Mouse (Mus musculus) hindbrain, postnatal 0 days (tissue): ENCODE results near the gene Gstp1. TPM values are rescaled to one million over a fixed set of nuclear protein-coding genes. Genes with fewer than 3 reads are reported as not detected.
"Not testable (repeated sequence)": the region's sequence is repeated elsewhere in the genome, so short reads cannot be mapped to it uniquely, and the experiment has no call there.

Source experiments
- ATAC-seq: fragments of 200-750 bp; cut with Nextera tagmentation; 2 replicates; pipeline ENCODE4 v1.8.0; 2017; ENCODE audit warnings: mild to moderate bottlenecking, moderate TSS enrichment, moderate library complexity
- DNase-seq: peaks from one replicate; pipeline ENCODE4 v3.0.0-alpha.2; 2015; ENCODE audit warnings: low spot score
- H3K27ac ChIP-seq: fragments of 300-500 bp; sonication (generic); 2 replicates; pipeline ENCODE4 v1.5.1; 2014; ENCODE audit warnings: mild to moderate bottlenecking
- H3K27me3 ChIP-seq: fragments of 300-500 bp; sonication (generic); 2 replicates; pipeline ENCODE4 v1.6.1; 2014; ENCODE audit warnings: low read length, mixed read lengths; ENCODE audit not compliant: insufficient read depth
- H3K36me3 ChIP-seq: fragments of 300-500 bp; sonication (generic); 2 replicates; pipeline ENCODE4 v1.6.1; 2014; ENCODE audit warnings: low read length, mixed read lengths; ENCODE audit not compliant: insufficient read depth
- H3K4me1 ChIP-seq: fragments of 300-500 bp; sonication (generic); 2 replicates; pipeline ENCODE4 v1.6.1; 2014; ENCODE audit warnings: antibody characterized with exemption, low read length, mixed read lengths; ENCODE audit not compliant: insufficient read depth
- H3K4me2 ChIP-seq: fragments of 300-500 bp; sonication (generic); 2 replicates; pipeline ENCODE4 v1.6.1; 2014; ENCODE audit warnings: low read depth, mild to moderate bottlenecking, low read length, moderate library complexity, mixed read lengths
- H3K4me3 ChIP-seq: fragments of 300-500 bp; sonication (generic); 2 replicates; pipeline ENCODE4 v1.5.1; 2014; ENCODE audit warnings: low read length
- H3K9ac ChIP-seq: fragments of 300-500 bp; sonication (generic); replicated peaks from 2 replicates; pipeline ENCODE4 v1.6.1; 2014; ENCODE audit warnings: mild to moderate bottlenecking, low read length, moderate library complexity, mixed read lengths
- H3K9me3 ChIP-seq: fragments of 300-500 bp; sonication (generic); 2 replicates; pipeline ENCODE4 v1.6.1; 2016; ENCODE audit warnings: low read length, mixed read lengths
- CTCF ChIP-seq: IDR thresholded peaks from 2 replicates; pipeline ENCODE4 v1.5.1; 2016; ENCODE audit warnings: antibody characterized with exemption, control low read depth, low read depth
- WGBS: fragments of 180-500 bp; shearing (Covaris S2); extraction: QIAGEN DNeasy Blood & Tissue Kit; methylation state at CpG from one replicate; pipeline ENCODE4 v1.1.7; 2014; 5-methylcytosine and 5-hydroxymethylcytosine counted together
- polyA plus RNA-seq: library from polyadenylated mRNA; unstranded; fragments of >200 nt; fragmentation: Nextera tagmentation; extraction: Ambion mirVana; gene quantifications from 2 replicates; pipeline ENCODE4 v1.2.1, GENCODE M21; 2015
- total RNA-seq: library from RNA; depleted of rRNA; stranded (reverse); fragments of >200 nt; gene quantifications from 2 replicates; pipeline ENCODE4 v1.2.3, GENCODE M21; 2014

The Gstp1 gene
- total and polyA plus RNA-seq, 2 experiments from 2014 or later = 317 to 599 TPM

DNA sequence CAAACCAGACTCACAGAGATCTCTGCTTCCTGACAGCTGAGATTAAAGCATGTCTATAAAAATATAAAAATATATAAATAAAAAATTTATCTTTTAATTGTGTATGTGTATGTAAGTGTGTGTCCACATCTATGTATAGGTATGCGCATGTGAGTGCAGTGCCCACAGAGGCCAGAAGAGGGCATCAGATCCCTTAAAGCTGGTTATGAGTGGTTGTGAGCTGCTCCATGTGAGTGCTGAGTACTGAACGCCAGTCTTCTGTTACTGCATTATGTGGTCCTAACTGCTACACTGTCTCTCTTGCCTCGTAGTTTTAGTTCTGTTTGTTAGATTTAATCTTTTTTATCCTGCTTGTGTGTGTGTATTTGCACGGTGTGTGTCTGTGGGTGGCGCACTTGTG is 13.2 kb upstream of the Gstp1 start:
- Histone ChIP-seq H3K9ac (no peak overlapping the region), H3K4me2 (no peak overlapping the region), H3K9me3 (no peaks in the 10 kb centered on the region), H3K27ac (no peak overlapping the region), H3K4me1 (no peaks in the 10 kb centered on the region), H3K4me3 (no peak overlapping the region), H3K27me3 (no peaks in the 10 kb centered on the region), H3K36me3 (no peaks in the 10 kb centered on the region)
- no peak for DNase-seq
- ATAC-seq = no peak
- TF ChIP-seq CTCF = peak; percentile 5; the same call in 1 of the 2 replicates
- 94% methylated on average over 5 of the region's 5 CpGs for WGBS

DNA sequence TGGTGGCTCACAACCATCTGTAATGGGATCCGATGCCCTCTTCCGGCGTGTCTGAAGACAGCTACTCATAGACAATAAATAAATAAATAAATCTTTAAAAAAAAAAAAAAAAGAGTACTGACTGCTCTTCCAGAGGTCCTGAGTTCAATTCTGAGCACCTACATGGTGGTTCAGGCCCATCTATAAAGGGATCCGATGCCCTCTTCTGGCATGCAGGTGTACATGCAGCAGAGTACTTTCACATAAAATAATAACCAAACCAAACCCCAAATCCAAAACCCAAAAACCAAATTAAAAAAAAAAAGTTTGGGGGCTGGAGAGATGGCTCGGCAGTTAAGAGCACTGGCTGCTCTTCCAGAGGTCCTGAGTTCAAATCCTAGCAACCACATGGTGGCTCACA is 11.3 kb upstream of the Gstp1 start:
- H3K36me3 ChIP-seq, H3K4me1 ChIP-seq: not testable (repeated sequence)
- 83% methylated on average over 5 of the region's 5 CpGs for WGBS

DNA sequence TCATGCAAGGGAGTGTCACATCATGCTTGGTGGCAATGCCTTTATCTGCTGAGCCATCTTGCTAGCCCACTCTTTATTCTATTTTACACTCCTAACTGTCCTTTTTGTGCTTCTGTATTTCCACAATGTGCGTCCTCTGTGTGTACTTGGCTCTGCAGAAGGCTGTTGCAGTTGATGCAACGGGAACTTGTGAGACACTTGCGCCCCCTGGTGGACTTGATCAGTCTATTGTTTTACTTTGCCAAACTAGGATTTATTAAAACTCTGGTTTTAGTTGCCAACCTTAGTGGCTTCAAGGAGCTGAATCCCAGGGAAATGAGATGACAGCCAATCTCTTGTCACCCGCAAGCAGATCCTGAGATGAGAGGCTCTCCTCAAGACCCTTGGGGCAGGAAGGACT is 10.1 kb upstream of the Gstp1 start:
- DNase-seq (peak; percentile 90), ATAC-seq (no peak)
- H3K27ac ChIP-seq = no peak overlapping the region
- peak; percentile 80 for TF ChIP-seq CTCF
- no peaks in the 10 kb centered on the region for H3K36me3 ChIP-seq
- H3K27me3 ChIP-seq = no peaks in the 10 kb centered on the region
- H3K4me3 ChIP-seq = no peak overlapping the region
- no peaks in the 10 kb centered on the region for H3K9me3 ChIP-seq
- no peaks in the 10 kb centered on the region for H3K4me1 ChIP-seq
- WGBS = 16% methylated on average over 4 of the region's 4 CpGs
- no peak overlapping the region for H3K9ac ChIP-seq
- no peak overlapping the region for H3K4me2 ChIP-seq

More for the DNA sequence above, 11.3 kb upstream of the Gstp1 start:
- H3K4me2 ChIP-seq, H3K27ac ChIP-seq, H3K9ac ChIP-seq, H3K27me3 ChIP-seq, ATAC-seq, DNase-seq, H3K4me3 ChIP-seq, H3K9me3 ChIP-seq: not testable (repeated sequence)
- 0 out of 2 replicates have a peak, but pooled peaks have one; percentile 15 for TF ChIP-seq CTCF

DNA sequence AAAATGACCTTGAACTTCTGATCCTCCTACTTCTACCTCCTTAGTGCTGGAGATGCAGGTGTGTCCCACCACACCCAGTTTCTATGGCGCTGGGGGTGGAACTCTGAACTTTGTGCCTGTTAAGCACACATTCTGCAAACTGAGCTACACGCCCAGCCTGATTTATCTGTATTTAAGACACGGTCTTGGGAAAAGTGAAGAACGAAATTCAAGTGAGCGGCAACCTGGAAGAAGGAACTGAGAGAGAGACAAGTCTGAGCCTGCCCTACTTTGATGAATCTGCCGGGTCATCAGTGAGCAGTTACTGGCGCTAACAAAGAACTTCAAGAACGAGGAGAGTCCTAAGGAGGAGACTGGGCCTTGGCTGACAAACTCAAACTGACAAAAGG is 9.1 kb upstream of the Gstp1 start:
- no peak for TF ChIP-seq CTCF
- no peaks in the 10 kb centered on the region for H3K9me3 ChIP-seq
- no peak for DNase-seq
- H3K4me2 ChIP-seq = no peak overlapping the region
- H3K4me1 ChIP-seq = no peaks in the 10 kb centered on the region
- H3K4me3 ChIP-seq = no peak overlapping the region
- 84% methylated on average over 8 of the region's 8 CpGs for WGBS
- ATAC-seq = no peak
- H3K9ac ChIP-seq = no peak overlapping the region
- H3K27me3 ChIP-seq = no peaks in the 10 kb centered on the region
- no peaks in the 10 kb centered on the region for H3K36me3 ChIP-seq
- no peak overlapping the region for H3K27ac ChIP-seq

DNA sequence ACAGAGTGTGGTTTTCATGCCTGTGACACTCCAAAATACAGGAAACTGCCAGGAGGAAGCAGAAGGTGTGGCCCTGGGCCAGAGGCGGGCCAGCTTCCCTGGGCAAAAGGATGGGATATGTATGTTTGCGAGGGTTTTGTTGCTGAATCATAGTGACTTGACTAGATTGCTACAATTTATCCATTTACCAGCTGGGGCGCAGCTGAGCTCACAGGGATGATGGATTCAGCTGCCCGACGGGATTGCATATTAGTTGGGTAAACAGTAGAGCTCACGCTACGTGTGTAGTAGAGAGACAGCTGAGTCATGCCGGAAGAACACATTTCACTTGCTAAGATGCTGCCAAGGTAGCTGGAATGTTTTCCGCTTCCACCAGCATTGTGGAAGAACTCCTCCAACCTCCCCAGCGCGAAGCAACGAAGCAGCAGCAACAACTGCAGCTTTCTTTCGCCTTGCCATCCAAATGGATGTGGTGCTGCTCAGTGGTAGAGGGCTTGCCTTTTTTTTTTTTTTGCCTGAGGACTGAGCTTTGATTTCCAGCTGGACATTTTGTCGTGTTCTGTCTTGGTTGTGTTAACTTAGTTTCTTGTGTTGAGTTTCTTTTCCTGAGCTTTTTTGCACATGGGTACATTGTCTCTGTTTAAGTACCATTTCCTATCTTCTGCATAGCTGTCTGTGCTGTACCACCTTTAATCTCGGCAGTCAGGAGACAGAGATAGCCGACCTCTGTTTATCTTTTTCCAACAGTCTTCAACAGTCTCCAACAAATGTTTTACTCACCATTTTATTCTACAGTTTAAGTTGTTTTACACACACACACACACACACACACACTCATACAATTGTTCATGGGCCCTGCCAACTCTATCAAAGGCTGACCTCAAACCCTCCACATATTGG is 8.4 kb upstream of the Gstp1 start, which contains the start of gene Gstp2:
Gene Gstp2, minus strand, starts transcription at position 58 of the 900 bp plus-strand sequence.
- Histone ChIP-seq H3K27ac (no peak within 1 kb of the TSS), H3K9ac (no peak within 1 kb of the TSS), H3K27me3 (no peaks in the 10 kb centered on the region), H3K4me3 (no peak within 1 kb of the TSS), H3K36me3 (no peaks in the 10 kb centered on the region), H3K4me1 (no peaks in the 10 kb centered on the region), H3K4me2 (peak within 1 kb of the TSS; percentile 33), H3K9me3 (no peaks in the 10 kb centered on the region)
- ATAC-seq = peak; percentile 79
- peak; percentile 78 for DNase-seq
- WGBS = 41% methylated on average over 16 of the region's 16 CpGs
- peak; percentile 59 for TF ChIP-seq CTCF

DNA sequence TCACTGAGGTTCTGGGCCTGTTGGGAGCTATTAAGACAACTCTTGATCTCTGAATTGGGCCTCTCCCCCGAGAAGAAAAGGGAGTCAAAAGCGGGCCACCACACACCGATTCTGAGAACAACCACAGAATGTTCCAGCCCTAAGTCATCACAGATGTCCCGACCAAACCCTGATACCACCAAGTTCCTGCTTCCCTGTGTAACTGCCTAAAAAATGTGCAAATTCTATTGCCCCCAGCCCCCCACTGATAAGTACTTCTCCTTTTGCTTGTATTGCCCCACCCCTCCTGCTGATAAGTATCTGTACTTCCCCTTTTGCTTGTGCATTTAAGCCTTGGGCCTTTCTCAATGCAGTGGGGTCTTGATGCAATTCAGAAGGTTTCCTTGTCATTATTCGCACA is 6.3 kb upstream of the Gstp1 start:
- not testable (repeated sequence) for H3K27me3 ChIP-seq, H3K4me1 ChIP-seq, H3K9ac ChIP-seq, H3K36me3 ChIP-seq, H3K4me2 ChIP-seq, H3K4me3 ChIP-seq, ATAC-seq, DNase-seq, H3K9me3 ChIP-seq, H3K27ac ChIP-seq
- 92% methylated on average over 5 of the region's 5 CpGs for WGBS

DNA sequence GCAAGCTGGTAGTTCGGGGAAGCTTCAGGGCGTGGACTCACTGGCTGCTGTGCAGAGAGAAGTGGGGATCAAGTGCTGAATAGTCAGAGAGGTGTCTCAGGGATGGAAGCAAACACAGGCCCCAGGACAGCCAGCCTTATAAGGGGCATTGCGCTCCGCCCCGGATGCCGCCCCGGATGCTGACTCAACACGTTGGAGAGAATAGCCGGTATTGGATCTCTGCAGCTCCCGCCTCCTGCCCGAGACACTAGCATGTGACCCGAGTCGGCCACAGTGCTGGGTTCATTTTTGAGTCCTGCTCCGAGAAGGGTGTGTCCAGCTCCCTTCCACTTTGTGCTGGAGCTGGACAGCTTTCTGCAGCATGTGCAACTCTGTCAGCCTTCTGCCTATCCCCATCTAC is 4.3 kb upstream of the Gstp1 start:
- H3K4me3 ChIP-seq = no peak overlapping the region
- no peaks in the 10 kb centered on the region for H3K27me3 ChIP-seq
- H3K4me2 ChIP-seq = no peak overlapping the region
- no peak for TF ChIP-seq CTCF
- H3K36me3 ChIP-seq = no peaks in the 10 kb centered on the region
- H3K9me3 ChIP-seq = no peaks in the 10 kb centered on the region
- H3K4me1 ChIP-seq = no peaks in the 10 kb centered on the region
- WGBS = 70% methylated on average over 14 of the region's 14 CpGs
- DNase-seq = no peak
- H3K9ac ChIP-seq = no peak overlapping the region
- no peak for ATAC-seq
- no peak overlapping the region for H3K27ac ChIP-seq

DNA sequence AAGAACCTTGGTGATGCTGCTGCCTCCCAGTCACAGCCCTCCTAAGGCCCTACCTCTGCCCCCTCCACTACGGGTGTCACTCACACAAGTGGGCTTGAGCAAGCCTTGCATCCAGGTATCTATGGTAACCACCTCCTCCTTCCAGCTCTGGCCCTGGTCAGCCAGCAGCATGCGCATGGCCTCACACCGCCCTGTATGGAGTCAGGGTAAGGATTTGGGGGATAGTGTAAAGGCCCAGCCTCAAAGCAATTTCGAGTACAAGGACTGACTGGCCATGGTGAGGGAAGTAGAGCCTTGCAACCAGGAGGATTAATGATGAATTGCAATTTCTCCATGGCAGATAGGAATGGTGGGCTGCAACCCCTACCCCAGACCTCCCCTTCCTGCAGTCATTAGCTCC is 3.7 kb upstream of the Gstp1 start:
- H3K27me3 ChIP-seq, H3K4me1 ChIP-seq, H3K4me3 ChIP-seq, H3K9ac ChIP-seq, H3K36me3 ChIP-seq, H3K27ac ChIP-seq, H3K4me2 ChIP-seq, H3K9me3 ChIP-seq, DNase-seq, ATAC-seq: not testable (repeated sequence)
- 73% methylated on average over 3 of the region's 4 CpGs for WGBS

DNA sequence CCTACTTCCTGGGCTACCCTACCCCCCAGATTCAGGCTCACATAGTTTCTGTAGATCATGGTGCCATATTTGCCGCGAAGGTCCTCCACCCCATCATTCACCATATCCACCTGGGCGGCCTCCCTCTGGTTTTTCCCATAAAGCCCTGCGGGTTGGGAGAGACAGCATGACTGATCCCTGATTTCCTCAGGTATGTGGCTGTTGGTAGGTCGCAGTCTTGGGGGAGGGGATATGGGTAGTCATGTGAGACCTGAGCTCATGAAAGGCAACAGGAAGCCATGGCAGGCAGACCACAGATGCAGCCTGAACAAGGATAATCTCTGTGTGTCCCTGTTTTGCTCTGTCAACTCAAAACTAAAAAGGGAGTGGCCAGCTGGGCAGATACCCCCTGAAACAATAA is 3.2 kb upstream of the Gstp1 start:
- 81% methylated on average over 5 of the region's 5 CpGs for WGBS
- H3K27ac ChIP-seq, H3K27me3 ChIP-seq, ATAC-seq, H3K9me3 ChIP-seq, H3K4me3 ChIP-seq, H3K9ac ChIP-seq, DNase-seq, H3K4me1 ChIP-seq, H3K4me2 ChIP-seq, H3K36me3 ChIP-seq: not testable (repeated sequence)

DNA sequence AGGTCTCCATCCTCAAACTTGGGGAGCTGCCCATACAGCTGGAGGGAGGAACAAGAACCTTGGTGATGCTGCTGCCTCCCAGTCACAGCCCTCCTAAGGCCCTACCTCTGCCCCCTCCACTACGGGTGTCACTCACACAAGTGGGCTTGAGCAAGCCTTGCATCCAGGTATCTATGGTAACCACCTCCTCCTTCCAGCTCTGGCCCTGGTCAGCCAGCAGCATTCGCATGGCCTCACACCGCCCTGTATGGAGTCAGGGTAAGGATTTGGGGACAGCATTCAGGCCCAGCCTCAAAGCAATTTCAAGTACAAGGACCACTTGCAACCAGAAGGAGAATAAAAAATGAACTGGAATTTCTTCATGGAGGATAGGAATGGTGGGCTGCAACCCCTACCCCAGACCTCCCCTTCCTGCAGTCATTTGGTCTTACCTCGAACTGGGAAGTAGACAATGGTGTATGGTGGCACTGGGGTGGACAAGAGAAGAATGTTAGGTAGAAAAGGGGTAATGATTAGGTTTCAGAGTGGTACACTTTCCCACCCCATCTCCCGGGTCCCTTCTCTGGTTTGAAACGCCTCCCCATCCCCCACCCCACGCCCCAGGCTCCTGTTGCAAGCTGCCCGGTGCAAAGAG is 514 bp downstream of the Gstp1 start:
- H3K4me3 ChIP-seq = peak overlapping the region; percentile 62
- peak; percentile 65 for ATAC-seq
- H3K27me3 ChIP-seq, H3K4me1 ChIP-seq, DNase-seq, H3K36me3 ChIP-seq, H3K9me3 ChIP-seq: not testable (repeated sequence)
- WGBS = 19% methylated on average over 7 of the region's 8 CpGs
- H3K9ac ChIP-seq = peak overlapping the region; percentile 69
- peak overlapping the region; percentile 71 for H3K4me2 ChIP-seq
- H3K27ac ChIP-seq = peak overlapping the region; percentile 70
